Mouse (Mus musculus): ENCODE measurements around the gene Golim4. TPM values are rescaled to one million over a fixed set of nuclear protein-coding genes. Genes with fewer than 3 reads are reported as not detected.

Gene Golim4
- total RNA-seq, 2 experiments from 2014 or later: 38.9 to 44.3 TPM

- 0 out of 2 replicates have a peak, but pooled peaks have one; percentile 20 for ATAC-seq (replicated peaks; ENCODE audit: poor library complexity)
Observed at GRCm38 (mm10) chr3:75929926-75930548, 26.7 kb downstream of the Golim4 start.

- ATAC-seq (replicated peaks; ENCODE audit: poor library complexity): peak; percentile 93
Observed at GRCm38 (mm10) chr3:75926327-75926726, 30.4 kb downstream of the Golim4 start.

- no peak for ATAC-seq (replicated peaks; ENCODE audit: poor library complexity)
Observed at GRCm38 (mm10) chr3:75925123-75925522, 31.6 kb downstream of the Golim4 start.

- ATAC-seq (replicated peaks; ENCODE audit: poor library complexity): peak; percentile 98
Observed at GRCm38 (mm10) chr3:75917770-75918503, 38.8 kb downstream of the Golim4 start.

GRCm38 (mm10) chr3:75912786-75913185, 44.0 kb downstream of the Golim4 start:
- ATAC-seq (replicated peaks; ENCODE audit: poor library complexity): 0 out of 2 replicates have a peak, but pooled peaks have one; percentile 27

GRCm38 (mm10) chr3:75910768-75911167, 46.0 kb downstream of the Golim4 start:
- ATAC-seq (replicated peaks; ENCODE audit: poor library complexity): no peak

GRCm38 (mm10) chr3:75910257-75910656, 46.5 kb downstream of the Golim4 start:
- ATAC-seq (replicated peaks; ENCODE audit: poor library complexity): peak; percentile 97

- no peak for ATAC-seq (replicated peaks; ENCODE audit: poor library complexity)
Observed at GRCm38 (mm10) chr3:75901903-75902598, 54.7 kb downstream of the Golim4 start.

- ATAC-seq (replicated peaks; ENCODE audit: poor library complexity): no peak
Observed at GRCm38 (mm10) chr3:75895075-75895474, 61.7 kb downstream of the Golim4 start.

- ATAC-seq (replicated peaks; ENCODE audit: poor library complexity): no peak
Observed at GRCm38 (mm10) chr3:75891581-75891980, 65.2 kb downstream of the Golim4 start.

GRCm38 (mm10) chr3:75889323-75889722, 67.4 kb downstream of the Golim4 start:
- no peak for ATAC-seq (replicated peaks; ENCODE audit: poor library complexity)

- ATAC-seq (replicated peaks; ENCODE audit: poor library complexity): no peak
Observed at GRCm38 (mm10) chr3:75881582-75881981, 75.2 kb downstream of the Golim4 start.

GRCm38 (mm10) chr3:75879269-75879668, 77.5 kb downstream of the Golim4 start:
- peak; percentile 68; the same call in 1 of the 2 replicates for ATAC-seq (replicated peaks; ENCODE audit: poor library complexity)

GRCm38 (mm10) chr3:75868886-75869285, 87.9 kb downstream of the Golim4 start:
- ATAC-seq (replicated peaks; ENCODE audit: poor library complexity): no peak

- ATAC-seq (replicated peaks; ENCODE audit: poor library complexity): peak; percentile 53; the same call in 1 of the 2 replicates
Observed at GRCm38 (mm10) chr3:75864203-75864602, 92.5 kb downstream of the Golim4 start.

GRCm38 (mm10) chr3:75861677-75862076, 95.1 kb downstream of the Golim4 start:
- peak; percentile 93 for ATAC-seq (replicated peaks; ENCODE audit: poor library complexity)

- ATAC-seq (replicated peaks; ENCODE audit: poor library complexity): no peak
Observed at GRCm38 (mm10) chr3:75860760-75861159, 96.0 kb downstream of the Golim4 start.

- peak; percentile 99 for ATAC-seq (replicated peaks; ENCODE audit: poor library complexity)
Observed at GRCm38 (mm10) chr3:75835286-75835967, 121.3 kb downstream of the Golim4 start.

- ATAC-seq (replicated peaks; ENCODE audit: poor library complexity): no peak
Observed at GRCm38 (mm10) chr3:75834827-75835226, 121.9 kb downstream of the Golim4 start.

Measured in megakaryocyte progenitor cell, adult 5-6 weeks (primary cell).